Mouse (Mus musculus) intestine, embryonic 16.5 days (tissue): ENCODE results near the gene Ada. TPM values are rescaled to one million over a fixed set of nuclear protein-coding genes. Genes with fewer than 3 reads are reported as not detected.

Experiments
- ATAC-seq: fragments of 200-750 bp; cut with Nextera tagmentation; 2 replicates; pipeline ENCODE4 v1.8.0; 2017; ENCODE audit warnings: moderate TSS enrichment, moderate library complexity
- H3K27ac ChIP-seq: fragments of 300-500 bp; sonication (generic); 2 replicates; pipeline ENCODE4 v1.5.1; 2014; ENCODE audit warnings: mild to moderate bottlenecking, low read length
- H3K27me3 ChIP-seq: fragments of 300-500 bp; sonication (generic); replicated peaks from 2 replicates; pipeline ENCODE4 v1.6.1; 2014; ENCODE audit warnings: low read length, control low read depth, mixed read lengths; ENCODE audit not compliant: control insufficient read depth, insufficient read depth
- H3K36me3 ChIP-seq: fragments of 300-500 bp; sonication (generic); 2 replicates; pipeline ENCODE4 v1.6.1; 2014; ENCODE audit warnings: low read length, control low read depth; ENCODE audit not compliant: control insufficient read depth, insufficient read depth
- H3K4me1 ChIP-seq: fragments of 300-500 bp; sonication (generic); 2 replicates; pipeline ENCODE4 v1.6.1; 2014; ENCODE audit warnings: low read length, control low read depth, mixed read lengths; ENCODE audit not compliant: control insufficient read depth, insufficient read depth
- H3K4me2 ChIP-seq: fragments of 300-500 bp; sonication (generic); 2 replicates; pipeline ENCODE4 v1.6.1; 2014; ENCODE audit warnings: low read depth, low read length, control low read depth
- H3K4me3 ChIP-seq: fragments of 300-500 bp; sonication (generic); 2 replicates; pipeline ENCODE4 v1.5.1; 2014; ENCODE audit warnings: mild to moderate bottlenecking, low read length
- H3K9ac ChIP-seq: fragments of 300-500 bp; sonication (generic); 2 replicates; pipeline ENCODE4 v1.6.1; 2014; ENCODE audit warnings: low read depth, low read length
- H3K9me3 ChIP-seq: fragments of 300-500 bp; sonication (generic); 2 replicates; pipeline ENCODE4 v1.6.1; 2016; ENCODE audit warnings: low read length, control low read depth; ENCODE audit not compliant: control insufficient read depth
- WGBS: fragments of 180-500 bp; shearing (Covaris S2); extraction: QIAGEN DNeasy Blood & Tissue Kit; methylation state at CpG from one replicate; pipeline ENCODE4 v1.1.7; 2014; 5-methylcytosine and 5-hydroxymethylcytosine counted together
- polyA plus RNA-seq: library from polyadenylated mRNA; unstranded; fragments of >200 nt; fragmentation: Nextera tagmentation; extraction: Ambion mirVana; gene quantifications from 2 replicates; pipeline ENCODE4 v1.2.1, GENCODE M21; 2015

Ada gene
- polyA plus RNA-seq, 1 experiment from 2014 or later = 7.4 TPM

DNA sequence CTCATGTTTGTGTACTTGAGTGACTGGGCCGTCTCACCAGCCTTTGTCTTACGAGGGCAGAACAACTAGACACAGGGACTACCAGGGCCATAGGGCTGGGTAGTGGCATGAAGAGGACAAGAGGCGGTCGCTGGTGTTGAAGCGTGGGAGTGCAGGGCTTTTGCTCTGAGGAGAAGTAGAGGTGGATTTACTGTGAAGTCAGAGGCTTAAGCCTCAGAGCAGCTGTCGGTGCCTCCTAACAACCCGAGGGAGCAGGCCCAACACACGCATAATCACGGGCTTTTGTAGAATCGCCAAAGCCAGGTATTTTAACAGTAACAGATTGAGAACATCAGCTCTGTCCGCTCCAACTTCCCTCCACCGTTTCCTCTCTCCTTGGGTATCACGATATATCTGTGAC is 26.6 kb upstream of the Ada start:
- Histone ChIP-seq H3K27me3 (0 out of 2 replicates have a peak, but pooled peaks cover 2% of the 10 kb centered on the region), H3K9me3 (no peaks in the 10 kb centered on the region), H3K36me3 (no peaks in the 10 kb centered on the region), H3K4me1 (no peaks in the 10 kb centered on the region), H3K27ac (no peak overlapping the region), H3K4me2 (no peak overlapping the region), H3K9ac (no peak overlapping the region), H3K4me3 (no peak overlapping the region)
- 26% methylated on average over 13 of the region's 13 CpGs for WGBS
- no peak for ATAC-seq

DNA sequence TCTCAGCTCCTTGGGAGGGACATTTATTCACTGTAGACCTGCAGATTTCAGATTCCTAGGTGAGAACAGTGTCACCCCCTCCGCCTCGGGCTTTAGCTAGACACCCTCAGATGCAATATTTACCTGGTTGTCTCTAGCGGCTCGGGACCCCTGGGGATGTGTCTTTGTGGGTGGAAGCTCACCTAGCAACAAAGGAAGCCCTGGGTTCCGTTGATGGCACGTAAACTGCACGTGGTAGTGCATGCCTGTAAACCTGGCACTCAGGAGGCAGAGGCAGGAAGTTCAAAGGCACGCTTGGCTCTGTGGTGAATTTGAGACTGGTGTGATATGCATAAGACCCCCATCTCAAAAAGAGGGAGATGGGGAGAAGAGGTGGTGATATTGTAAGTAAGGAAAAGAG is 20.7 kb upstream of the Ada start:
- Histone ChIP-seq H3K4me1 (no peaks in the 10 kb centered on the region), H3K9ac (no peak overlapping the region), H3K4me2 (no peak overlapping the region), H3K27me3 (no peaks in the 10 kb centered on the region), H3K27ac (no peak overlapping the region), H3K4me3 (no peak overlapping the region), H3K36me3 (no peaks in the 10 kb centered on the region), H3K9me3 (no peaks in the 10 kb centered on the region)
- WGBS = 79% methylated on average over 8 of the region's 8 CpGs
- ATAC-seq = no peak

DNA sequence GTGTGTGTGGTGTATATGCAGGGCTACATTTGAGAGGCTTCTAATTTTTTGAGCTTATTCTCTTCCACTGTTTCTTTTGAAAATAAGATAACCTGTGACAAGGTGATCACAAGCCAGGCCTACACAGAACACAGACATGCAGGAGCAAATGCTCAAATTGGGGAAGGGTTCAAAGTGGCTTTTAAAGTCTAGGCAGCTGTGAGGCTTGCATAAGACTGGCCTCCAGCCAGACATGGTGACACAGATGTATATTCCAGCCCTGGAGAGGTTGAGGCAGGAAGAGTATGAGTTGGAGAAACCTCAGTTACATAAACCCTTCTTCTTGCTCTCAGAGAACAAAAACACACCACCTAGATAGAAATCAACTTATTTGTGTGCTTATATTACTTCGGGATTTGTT is 16.9 kb upstream of the Ada start:
- Histone ChIP-seq H3K9ac (no peak overlapping the region), H3K4me2 (no peak overlapping the region), H3K9me3 (no peaks in the 10 kb centered on the region), H3K4me3 (no peak overlapping the region), H3K27me3 (no peaks in the 10 kb centered on the region), H3K4me1 (no peaks in the 10 kb centered on the region), H3K27ac (no peak overlapping the region), H3K36me3 (no peaks in the 10 kb centered on the region)
- 70% methylated on average over 1 of the region's 1 CpGs for WGBS
- ATAC-seq = no peak

DNA sequence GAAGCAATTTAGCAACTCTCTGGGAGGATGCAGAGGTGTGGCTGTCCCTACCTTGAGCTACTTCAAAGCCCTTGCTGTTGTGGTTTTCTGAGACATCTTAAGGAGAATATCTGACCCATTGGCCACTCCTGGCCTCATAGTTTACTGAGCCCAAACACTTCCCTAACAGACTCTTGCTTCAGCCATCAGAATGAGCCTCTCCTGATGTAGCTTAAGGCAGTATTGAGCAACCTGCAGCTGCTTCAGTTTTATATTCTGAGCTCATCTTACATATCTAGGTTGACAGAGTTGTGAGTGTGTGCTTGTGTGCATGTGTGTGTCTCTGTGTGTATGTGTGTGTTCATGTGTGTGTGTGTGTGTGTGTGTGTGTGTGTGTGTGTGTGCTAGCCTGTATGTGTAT is 16.2 kb upstream of the Ada start:
- Histone ChIP-seq H3K9me3 (no peaks in the 10 kb centered on the region), H3K36me3 (no peaks in the 10 kb centered on the region), H3K9ac (no peak overlapping the region), H3K27me3 (no peaks in the 10 kb centered on the region), H3K4me1 (no peaks in the 10 kb centered on the region), H3K4me3 (no peak overlapping the region), H3K27ac (no peak overlapping the region), H3K4me2 (no peak overlapping the region)
- ATAC-seq = no peak

DNA sequence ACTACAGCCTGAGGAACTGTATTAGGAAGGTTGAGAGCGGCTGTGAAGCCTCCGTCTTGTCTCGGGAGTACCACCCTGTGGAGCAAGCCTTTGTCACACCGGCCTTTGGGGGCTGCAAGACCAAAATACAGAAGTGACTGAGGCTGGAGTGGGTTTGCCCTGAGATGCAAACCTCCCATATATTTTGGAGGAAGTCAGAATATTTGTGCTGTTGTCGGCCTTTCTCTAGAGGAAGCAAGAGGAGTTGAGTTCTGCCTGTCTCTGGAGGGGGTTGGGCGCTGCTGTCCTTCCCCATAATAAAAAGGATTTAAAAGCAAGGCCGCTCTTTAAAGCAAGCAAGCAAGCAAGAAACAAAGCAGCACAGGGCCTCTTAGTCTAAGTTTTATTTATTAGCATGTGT is 11.4 kb upstream of the Ada start:
- Histone ChIP-seq H3K4me1 (no peaks in the 10 kb centered on the region), H3K9me3 (no peaks in the 10 kb centered on the region), H3K27me3 (no peaks in the 10 kb centered on the region), H3K9ac (no peak overlapping the region), H3K36me3 (no peaks in the 10 kb centered on the region), H3K4me3 (no peak overlapping the region), H3K27ac (no peak overlapping the region), H3K4me2 (no peak overlapping the region)
- WGBS = 84% methylated on average over 7 of the region's 7 CpGs
- ATAC-seq = no peak

DNA sequence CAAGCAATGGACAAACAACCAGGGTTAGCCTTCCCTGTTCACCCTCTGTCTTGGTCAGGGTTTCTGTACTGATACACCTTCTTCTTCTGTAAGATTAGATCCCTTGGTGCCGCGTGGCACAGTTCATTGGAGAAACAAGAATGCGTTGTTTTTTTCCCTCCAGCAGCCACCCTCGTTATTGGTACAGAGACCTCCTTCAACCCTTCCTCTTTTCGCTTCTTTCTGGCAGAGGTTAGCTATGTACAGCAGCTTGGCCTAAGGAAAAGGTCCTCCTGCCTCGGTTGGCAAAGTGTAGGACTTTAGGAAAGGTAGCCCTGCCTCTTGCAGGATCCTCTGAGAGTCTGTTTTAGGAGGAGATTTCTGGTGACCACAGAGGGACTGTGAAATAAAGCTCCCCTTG is 10.6 kb upstream of the Ada start:
- Histone ChIP-seq H3K9ac (no peak overlapping the region), H3K4me1 (no peaks in the 10 kb centered on the region), H3K27me3 (no peaks in the 10 kb centered on the region), H3K4me3 (no peak overlapping the region), H3K4me2 (no peak overlapping the region), H3K27ac (no peak overlapping the region), H3K9me3 (no peaks in the 10 kb centered on the region), H3K36me3 (no peaks in the 10 kb centered on the region)
- WGBS = 81% methylated on average over 6 of the region's 6 CpGs
- ATAC-seq = no peak

DNA sequence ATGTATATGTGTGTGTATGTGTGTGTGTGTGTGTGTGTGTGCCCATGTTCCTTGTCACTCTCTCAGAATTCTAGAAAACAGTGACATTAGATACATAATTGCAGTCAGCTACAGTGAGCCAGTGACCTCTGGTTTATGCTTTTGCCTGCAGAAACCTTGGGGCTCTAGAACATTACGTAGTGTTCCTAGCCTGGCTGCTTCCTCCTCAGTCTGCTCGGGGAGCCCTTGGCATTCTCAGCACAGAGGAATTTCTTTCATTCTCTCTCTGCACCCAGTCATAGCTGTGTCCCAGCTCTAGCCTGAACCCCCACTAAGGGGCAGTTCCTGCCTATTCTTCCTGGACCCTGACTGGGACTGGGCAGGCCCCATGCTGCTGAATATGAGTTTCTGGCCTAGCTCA is 8.1 kb upstream of the Ada start:
- no peak overlapping the region for H3K4me2 ChIP-seq
- no peak overlapping the region for H3K27ac ChIP-seq
- H3K4me1 ChIP-seq = no peaks in the 10 kb centered on the region
- no peaks in the 10 kb centered on the region for H3K9me3 ChIP-seq
- no peaks in the 10 kb centered on the region for H3K27me3 ChIP-seq
- no peak overlapping the region for H3K9ac ChIP-seq
- 56% methylated on average over 2 of the region's 2 CpGs for WGBS
- H3K4me3 ChIP-seq = no peak overlapping the region
- no peaks in the 10 kb centered on the region for H3K36me3 ChIP-seq
- ATAC-seq = no peak

DNA sequence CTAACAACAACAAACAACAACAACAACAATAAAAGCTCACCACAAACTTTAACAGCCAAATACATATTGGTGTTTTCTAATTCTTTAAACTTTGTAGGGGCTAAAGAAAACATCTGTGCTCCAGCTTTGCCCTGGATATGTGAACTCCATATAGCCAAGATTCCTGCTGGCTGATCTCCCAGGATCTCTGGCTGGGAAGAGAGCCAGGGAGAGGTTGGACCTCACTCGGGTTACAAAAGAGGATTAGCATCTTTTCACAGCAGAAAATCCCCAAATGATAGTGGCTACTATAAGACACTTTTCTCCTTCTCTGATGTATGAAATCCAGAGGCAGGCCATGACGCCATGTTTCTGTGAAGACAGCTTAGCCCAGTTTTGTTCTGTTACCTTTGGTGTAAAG is 6.7 kb upstream of the Ada start:
- Histone ChIP-seq H3K4me3 (no peak overlapping the region), H3K4me2 (no peak overlapping the region), H3K27ac (peak overlapping the region; percentile 33), H3K4me1 (no peaks in the 10 kb centered on the region), H3K9ac (no peak overlapping the region), H3K27me3 (no peaks in the 10 kb centered on the region; the same call in 1 of the 2 replicates), H3K9me3 (no peaks in the 10 kb centered on the region), H3K36me3 (no peaks in the 10 kb centered on the region)
- ATAC-seq = no peak
- WGBS = 38% methylated on average over 2 of the region's 2 CpGs

DNA sequence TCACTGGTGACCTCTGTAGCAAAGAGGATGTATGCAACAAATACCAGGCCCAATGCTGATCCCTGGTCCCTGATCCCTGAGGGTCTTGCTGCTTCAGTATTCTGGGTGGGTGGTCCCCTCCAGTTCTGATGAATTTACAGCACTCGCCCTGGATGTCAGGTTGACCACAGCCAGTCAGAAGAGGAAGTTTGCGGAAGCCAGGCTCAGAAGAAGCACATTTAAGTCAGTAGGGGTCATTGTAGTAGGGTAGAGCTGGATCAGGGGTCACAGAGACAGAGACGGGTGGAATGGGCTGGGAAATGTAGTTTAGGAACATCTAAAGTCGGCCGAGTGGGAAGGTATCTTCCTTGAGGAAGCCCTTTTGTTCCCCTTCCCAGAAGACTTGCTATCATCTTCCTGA is 4.2 kb upstream of the Ada start:
- Histone ChIP-seq H3K9ac (no peak overlapping the region), H3K4me2 (no peak overlapping the region), H3K4me1 (peaks cover 4% of the 10 kb centered on the region), H3K27me3 (no peaks in the 10 kb centered on the region; the same call in 1 of the 2 replicates), H3K27ac (no peak overlapping the region), H3K4me3 (no peak overlapping the region), H3K36me3 (no peaks in the 10 kb centered on the region), H3K9me3 (no peaks in the 10 kb centered on the region)
- ATAC-seq = no peak
- WGBS = 68% methylated on average over 5 of the region's 5 CpGs

DNA sequence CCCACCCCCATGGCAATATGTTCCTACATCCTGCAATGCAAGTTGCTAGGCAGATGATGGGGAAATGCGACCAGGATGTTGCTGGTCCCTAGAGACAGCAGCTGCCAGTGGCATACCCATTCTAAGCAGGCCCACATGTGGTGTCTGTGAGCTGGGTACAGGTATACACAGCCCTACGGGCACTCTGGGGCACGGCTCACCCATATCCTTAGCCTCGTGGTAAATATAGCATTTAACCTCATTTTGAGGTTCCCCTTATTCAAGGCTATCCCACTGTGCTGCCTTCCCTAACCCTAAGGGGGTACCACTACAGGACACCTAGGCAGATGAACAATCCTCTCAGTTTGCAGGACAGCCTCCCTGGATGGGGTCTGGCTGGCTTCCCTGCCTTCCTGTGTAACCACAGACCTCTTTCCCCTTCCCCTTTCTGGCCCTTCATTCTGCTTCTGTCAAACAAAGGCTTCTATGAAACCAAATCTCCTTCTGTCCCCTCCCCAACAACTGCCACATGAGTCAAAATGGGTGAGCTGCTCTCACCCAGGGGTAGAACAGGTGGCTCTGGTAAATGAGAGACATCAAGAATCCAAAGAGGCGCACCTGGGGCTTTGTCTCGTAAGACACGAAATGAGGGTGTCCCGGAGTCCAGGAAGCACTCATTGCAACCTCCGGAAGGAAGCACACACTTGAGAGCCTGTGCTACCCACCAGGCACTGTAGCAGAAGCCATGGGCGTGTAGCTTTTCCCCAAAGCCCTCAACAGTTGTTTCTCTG is 5.1 kb downstream of the Ada start:
- ATAC-seq = no peak
- Histone ChIP-seq H3K9ac (no peak overlapping the region), H3K4me3 (no peak overlapping the region), H3K27ac (no peak overlapping the region), H3K4me1 (no peaks in the 10 kb centered on the region; the same call in 1 of the 2 replicates), H3K36me3 (no peaks in the 10 kb centered on the region), H3K9me3 (no peaks in the 10 kb centered on the region), H3K27me3 (peaks cover 4% of the 10 kb centered on the region), H3K4me2 (no peak overlapping the region)
- WGBS = 78% methylated on average over 10 of the region's 10 CpGs
